Mouse (Mus musculus): ENCODE results near the gene Dnhd1.
A peak's percentile ranks its signal among the peaks of the same experiment; 100 is the strongest.

Dnhd1 gene

DNA sequence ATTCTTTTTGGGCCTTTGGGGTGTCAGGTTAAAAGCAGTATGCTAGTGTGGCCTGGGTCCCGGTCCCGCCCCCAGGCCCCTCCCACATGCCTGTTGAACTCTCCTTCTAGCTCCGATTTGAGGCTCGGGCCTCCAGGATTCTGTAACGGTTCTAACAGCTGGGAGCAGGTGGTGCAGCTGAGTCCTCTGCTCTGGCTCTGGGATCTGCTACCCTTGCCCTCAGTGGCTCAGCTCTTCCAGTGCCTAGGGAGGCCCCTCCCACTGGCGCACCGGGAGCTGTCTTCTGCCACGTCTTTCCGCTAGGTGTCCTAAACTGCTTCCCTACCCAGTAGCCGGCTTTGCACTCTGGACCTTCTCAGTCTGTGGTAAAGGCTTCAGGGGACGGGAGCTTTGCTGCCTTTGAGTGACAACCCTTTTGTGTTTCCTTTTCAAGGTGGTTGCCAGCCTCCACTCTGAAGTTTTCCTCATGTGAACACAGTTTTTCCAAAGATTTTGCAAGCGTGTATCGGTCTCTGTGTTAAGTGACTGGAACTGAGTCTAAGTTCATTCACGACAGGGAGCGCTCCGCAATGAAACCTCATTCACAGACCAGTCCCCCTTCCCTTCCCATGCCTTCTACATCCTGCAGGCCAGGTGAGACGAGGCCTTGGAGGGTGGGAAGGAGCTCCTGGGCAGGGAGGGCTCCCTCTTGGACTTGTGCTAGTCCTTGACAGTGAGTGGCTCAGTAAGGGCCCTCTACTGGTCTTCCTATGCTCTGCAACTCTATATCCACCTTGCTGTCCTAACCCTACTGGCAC is at the start of gene Dnhd1:
Gene Dnhd1, plus strand, starts transcription at position 189 of the 797 bp plus-strand sequence.
- DNase-seq: peak; percentile 92

DNA sequence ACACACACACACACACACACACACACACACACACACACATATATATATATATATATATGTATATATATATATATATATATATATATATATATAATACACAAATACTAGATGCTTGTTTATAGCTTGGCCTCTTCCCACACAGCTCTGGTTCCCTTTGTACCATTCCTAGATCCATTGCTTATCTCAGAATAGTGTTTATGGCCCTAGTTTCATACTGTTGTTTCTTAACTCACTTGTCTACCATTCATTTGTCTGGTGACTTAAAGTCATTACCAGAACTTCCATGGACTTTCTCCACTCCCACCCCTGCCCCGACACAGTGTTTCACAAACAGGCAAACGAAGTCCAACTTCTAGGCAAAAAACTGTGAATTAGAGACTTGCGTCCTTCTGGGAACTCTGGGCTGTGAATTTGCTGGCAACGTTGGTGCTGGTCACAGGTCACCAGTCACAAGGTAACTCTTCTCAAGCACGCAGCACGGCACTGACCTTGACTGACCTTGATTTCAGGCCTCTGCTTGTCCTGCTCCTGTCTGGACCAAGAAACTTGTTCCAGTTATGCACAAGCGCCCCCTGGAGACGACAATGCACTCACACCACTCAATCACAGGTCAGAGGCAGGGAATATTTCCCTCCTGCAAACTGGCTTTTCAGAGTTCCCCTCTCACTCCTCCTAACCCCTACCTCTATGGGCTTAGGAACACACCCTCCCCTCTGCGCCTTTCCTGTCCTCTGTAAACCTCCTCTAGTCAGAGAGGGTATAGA is 47.6 kb upstream of the Dnhd1 start:
- DNase-seq: peak; percentile 94

DNA sequence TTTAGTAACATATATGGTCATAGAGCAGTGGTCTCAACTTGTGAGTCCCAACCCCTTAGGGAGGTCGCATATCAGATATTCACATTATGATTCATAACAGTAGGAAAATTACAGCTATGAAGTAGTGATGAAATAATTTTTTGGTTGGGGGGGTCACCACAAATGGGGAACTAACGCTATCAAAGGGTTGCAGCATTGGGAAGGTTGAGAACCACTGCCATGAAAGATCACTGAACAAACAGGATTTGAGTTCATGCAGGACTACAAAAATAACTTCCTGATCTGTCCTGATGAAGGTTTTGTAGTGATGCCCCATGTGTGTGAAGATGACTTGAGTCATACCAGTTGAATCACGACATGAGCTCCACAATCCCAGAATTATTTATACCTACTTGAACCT is 42.2 kb upstream of the Dnhd1 start:
- no peak for DNase-seq

GRCm38 (mm10) chr7:105611767-105612166 is 38.9 kb upstream of the Dnhd1 start:
- DNase-seq: no peak

GRCm38 (mm10) chr7:105614400-105614799 is 36.2 kb upstream of the Dnhd1 start:
- DNase-seq: peak; percentile 27

- DNase-seq: no peak
Observed at GRCm38 (mm10) chr7:105615720-105616119, 34.9 kb upstream of the Dnhd1 start.

- DNase-seq: no peak
Observed at GRCm38 (mm10) chr7:105616561-105616960, 34.1 kb upstream of the Dnhd1 start.

DNA sequence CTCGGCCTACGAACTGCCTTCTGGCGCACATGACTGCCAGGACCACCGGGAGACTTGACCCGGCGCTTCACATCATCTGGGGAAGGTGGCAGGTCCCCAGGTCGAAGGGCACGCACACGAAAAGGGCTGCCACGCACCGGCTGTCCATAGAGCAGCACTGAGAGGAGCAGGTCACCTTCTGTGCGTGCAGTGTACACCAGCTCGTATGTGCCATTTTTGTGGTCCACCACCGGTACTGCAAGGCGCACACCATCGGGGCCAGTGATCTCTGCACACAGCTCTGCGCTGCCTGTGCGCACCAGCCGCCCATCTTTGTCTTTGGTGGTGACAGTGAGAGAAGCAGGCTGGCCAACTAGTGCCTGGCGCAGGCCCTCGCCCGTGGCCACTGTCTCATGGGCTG is 32.8 kb upstream of the Dnhd1 start:
- no peak for DNase-seq

GRCm38 (mm10) chr7:105619701-105620100 is 30.9 kb upstream of the Dnhd1 start:
- DNase-seq: no peak

GRCm38 (mm10) chr7:105621053-105621452 is 29.6 kb upstream of the Dnhd1 start:
- no peak for DNase-seq

- no peak for DNase-seq
Observed at GRCm38 (mm10) chr7:105621646-105622292, 28.9 kb upstream of the Dnhd1 start.

- DNase-seq: peak; percentile 30
Observed at GRCm38 (mm10) chr7:105625397-105625796, 25.2 kb upstream of the Dnhd1 start.

- peak; percentile 70 for DNase-seq
Observed at GRCm38 (mm10) chr7:105628633-105629032, 22.0 kb upstream of the Dnhd1 start.

DNA sequence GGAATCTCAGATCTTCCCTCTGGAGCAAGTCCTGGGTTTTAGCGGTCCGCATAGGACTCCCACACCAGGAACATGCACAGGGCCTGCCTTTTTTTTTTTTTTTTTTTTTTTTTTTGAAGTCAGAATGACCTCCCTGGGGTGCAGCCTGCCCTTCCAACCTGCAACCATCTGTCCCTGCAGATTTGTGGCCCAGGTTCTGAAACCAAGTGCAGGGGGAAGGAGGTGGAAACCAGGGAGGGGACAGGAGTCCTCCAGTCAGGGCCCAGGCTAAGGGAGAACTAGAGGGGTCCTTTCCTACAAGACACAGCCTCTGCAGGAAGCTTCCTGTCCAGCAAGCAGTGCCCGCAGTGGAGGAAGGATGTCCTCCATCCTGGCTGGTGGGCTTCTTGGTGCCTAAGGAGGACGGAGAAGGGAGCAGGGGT is 18.1 kb upstream of the Dnhd1 start:
- DNase-seq: no peak

GRCm38 (mm10) chr7:105633127-105633800 is 17.4 kb upstream of the Dnhd1 start, which contains the start of gene Trim3:
Gene Trim3, minus strand, starts transcription at chr7:105633571.
- DNase-seq: peak; percentile 89

DNA sequence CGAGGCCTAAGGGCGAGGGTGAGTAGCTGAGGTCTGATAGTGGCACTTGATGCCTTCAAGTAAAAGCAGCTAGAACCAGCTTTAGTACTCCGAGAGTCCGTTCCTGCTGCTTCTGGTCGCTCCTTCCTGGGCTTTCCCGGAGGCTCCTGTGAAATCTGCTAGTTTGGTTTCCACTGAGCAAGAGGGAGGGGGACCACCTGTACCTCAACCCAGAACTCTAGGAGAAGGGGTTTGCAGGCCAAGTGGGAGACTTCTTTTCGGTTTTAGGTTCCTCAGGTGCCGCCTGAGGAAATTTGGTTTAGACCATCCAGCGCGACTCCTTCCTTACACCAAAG is 16.9 kb upstream of the Dnhd1 start:
- no peak for DNase-seq

GRCm38 (mm10) chr7:105634272-105634920 is 16.2 kb upstream of the Dnhd1 start:
- no peak for DNase-seq

GRCm38 (mm10) chr7:105635726-105636125 is 14.9 kb upstream of the Dnhd1 start:
- DNase-seq: no peak

DNA sequence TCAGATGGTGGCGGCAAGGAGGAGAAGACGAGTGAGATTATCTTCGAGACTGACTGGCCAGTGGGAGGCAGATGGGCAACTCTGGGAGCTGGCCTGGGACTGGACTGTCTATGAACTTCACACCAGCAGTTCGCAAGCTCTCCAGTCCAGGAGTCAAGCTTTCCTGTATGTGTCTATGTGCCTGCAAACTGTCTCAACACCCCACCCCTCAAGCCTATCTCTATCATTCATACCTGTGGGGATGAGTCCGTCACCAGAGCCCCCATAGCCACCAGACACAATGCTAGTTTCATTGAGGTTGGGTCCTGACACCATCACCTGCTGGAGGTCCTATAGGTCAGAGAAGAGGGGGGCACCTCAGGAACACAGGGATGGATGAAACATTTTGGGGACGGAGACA is 11.9 kb upstream of the Dnhd1 start:
- no peak for DNase-seq

GRCm38 (mm10) chr7:105639304-105639703 is 11.3 kb upstream of the Dnhd1 start:
- no peak for DNase-seq

DNA sequence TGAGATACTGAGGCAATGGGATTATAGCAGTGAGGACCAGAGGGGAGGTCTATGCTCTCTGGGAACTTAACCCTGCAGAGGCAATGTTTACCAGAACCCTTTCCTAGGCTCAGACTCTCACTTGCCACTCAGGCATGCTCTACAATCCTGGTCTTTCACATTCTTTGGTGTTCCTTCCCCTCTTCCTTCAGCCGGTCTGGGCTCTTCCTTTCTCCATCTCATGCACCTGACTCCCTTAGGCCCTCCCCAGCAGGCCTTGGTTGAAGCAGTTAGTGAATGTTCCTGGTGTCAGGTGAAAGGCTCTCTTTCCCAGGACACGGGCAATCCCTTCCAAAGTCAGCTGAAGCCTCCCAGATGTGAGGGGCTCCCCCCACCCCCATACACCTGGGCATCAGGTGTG is 10.9 kb upstream of the Dnhd1 start, which contains the start of gene Timm10b:
Gene Timm10b, plus strand, starts transcription at position 301 of the 400 bp plus-strand sequence.
- DNase-seq: no peak

- DNase-seq: peak; percentile 98
Observed at GRCm38 (mm10) chr7:105640233-105640893, 10.3 kb upstream of the Dnhd1 start, which contains the start of the genes Arfip2 and Gm45799. Gene Arfip2, minus strand, starts transcription at chr7:105640416. Gene Gm45799, plus strand, starts transcription at chr7:105640552.
